ENCODE assay signal across 8 mouse cellular contexts in the genomic region with DNA sequence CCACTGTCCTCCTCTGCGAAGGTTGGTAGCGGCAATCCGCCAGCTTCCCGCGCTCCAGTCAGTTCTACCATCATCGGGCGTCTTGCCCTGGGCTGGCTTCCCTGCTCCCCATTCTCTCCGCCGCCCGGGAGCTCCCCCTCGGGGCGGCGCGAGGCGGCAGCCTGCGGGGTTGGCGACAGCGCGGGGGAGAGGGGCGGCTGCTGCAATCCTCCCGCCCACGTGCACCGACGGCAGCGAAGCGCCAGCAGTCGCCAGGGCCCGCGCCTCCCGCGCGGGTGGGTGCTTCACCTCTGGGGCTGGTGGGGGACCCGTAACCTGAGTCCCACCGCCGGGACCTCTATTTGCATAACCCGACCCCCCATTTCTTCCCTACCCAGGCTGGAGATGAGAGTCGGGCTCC. TPM values are rescaled to one million over a fixed set of nuclear protein-coding genes. Genes with fewer than 3 reads are reported as not detected.
DNase-seq lines count a peak whose midpoint lies in the region; ATAC-seq and TF ChIP-seq lines count a peak whose summit lies in the region.

A gene (plus strand): TSS at position 220 of the 400 bp plus-strand sequence.

- TF ChIP-seq EP300 in MEL (IDR thresholded peaks at IDR 0.05; ENCODE audit: low read depth in 1 of 2, low read length in 2 of 2): no peak
- TF ChIP-seq EP300 in liver, embryonic 14.5 days (IDR thresholded peaks at IDR 0.05; ENCODE audit: low read depth): no peak

- DNase-seq in layer of hippocampus, postnatal 10 days (ENCODE audit: low spot score in 2 of 2): peak; percentile 28 to 51
- DNase-seq in layer of hippocampus, postnatal 14 days (ENCODE audit: low spot score in 2 of 2): no peak
- no peak for DNase-seq in MEL (ENCODE audit: low read depth, low spot score)
- peak; percentile 24 to 28 for DNase-seq in heart, postnatal 36 days
- no peak for DNase-seq in liver, embryonic 14.5 days (ENCODE audit: low read depth in 3 of 3, low spot score in 3 of 3)
- DNase-seq in retina, embryonic 14.5 days (ENCODE audit: low spot score): peak; percentile 46

- H3K9ac ChIP-seq in MEL (ENCODE audit: control insufficient read depth, low read depth, low read length, poor library complexity, severe bottlenecking): peak within 1 kb of the TSS; percentile 55
- peak within 1 kb of the TSS; percentile 24 for H3K9ac ChIP-seq in embryonic facial prominence, embryonic 12.5 days
- no peak within 1 kb of the TSS for H3K9ac ChIP-seq in liver, embryonic 14.5 days (replicated peaks)

- H3K79me2 ChIP-seq in MEL (ENCODE audit: control insufficient read depth, insufficient read depth, low read length, poor library complexity): no peaks in the 10 kb centered on the region

- H3K4me1 ChIP-seq in MEL (ENCODE audit: control insufficient read depth in 1 of 2, insufficient read depth in 2 of 2, low read length in 2 of 2): peaks cover 0 to 3% of the 10 kb centered on the region in 2 experiments; a peak in 1 of 4 replicates
- H3K4me1 ChIP-seq in embryonic facial prominence, embryonic 12.5 days: peaks cover 27% of the 10 kb centered on the region
- H3K4me1 ChIP-seq in liver, embryonic 14.5 days (replicated peaks; ENCODE audit: control insufficient read depth in 2 of 2, insufficient read depth in 2 of 2, low read length in 1 of 2): no peaks in the 10 kb centered on the region

- H3K27me3 ChIP-seq in MEL (ENCODE audit: control insufficient read depth in 1 of 2, insufficient read depth in 2 of 2, low read length in 2 of 2): peaks cover 0 to 2% of the 10 kb centered on the region in 2 experiments; a peak in 1 of 4 replicates
- peaks cover 71% of the 10 kb centered on the region for H3K27me3 ChIP-seq in embryonic facial prominence, embryonic 12.5 days
- H3K27me3 ChIP-seq in liver, embryonic 14.5 days (ENCODE audit: control insufficient read depth, insufficient read depth, low read length): peaks cover 68% of the 10 kb centered on the region

- no peak for TF ChIP-seq CTCF in MEL (IDR thresholded peaks at IDR 0.05 in 2 of 3, conservative IDR thresholded peaks at IDR 0.05 in 1 of 3; ENCODE audit: control insufficient read depth in 1 of 3, insufficient read depth in 1 of 3, low read depth in 2 of 3, low read length in 3 of 3, poor library complexity in 1 of 3, severe bottlenecking in 1 of 3)
- no peak for TF ChIP-seq CTCF in liver, embryonic 14.5 days (IDR thresholded peaks at IDR 0.05; ENCODE audit: low read depth)

- H3K4me3 ChIP-seq in MEL (ENCODE audit: control insufficient read depth in 1 of 2, insufficient read depth in 1 of 2, low read depth in 2 of 2, low read length in 2 of 2): peak within 1 kb of the TSS; percentile 60 to 80
- H3K4me3 ChIP-seq in embryonic facial prominence, embryonic 12.5 days: peak within 1 kb of the TSS; percentile 54
- H3K4me3 ChIP-seq in liver, embryonic 14.5 days (ENCODE audit: insufficient read depth in 1 of 2, low read depth in 2 of 2, low read length in 2 of 2): peak within 1 kb of the TSS; percentile 19 to 69; a peak in 3 of 4 replicates

- no peak for ATAC-seq in embryonic facial prominence, embryonic 12.5 days (ENCODE audit: insufficient number of reproducible peaks, insufficient read depth, low FRiP score, low TSS enrichment)
- no peak for ATAC-seq in liver, embryonic 14.5 days (ENCODE audit: insufficient read depth)
- no peak; the same call in 1 of the 2 replicates for ATAC-seq in megakaryocyte progenitor cell, adult 5-6 weeks (replicated peaks; ENCODE audit: poor library complexity)

- peak within 1 kb of the TSS; percentile 98 for H3K4me2 ChIP-seq in embryonic facial prominence, embryonic 12.5 days (replicated peaks)
- H3K4me2 ChIP-seq in liver, embryonic 14.5 days (ENCODE audit: low read depth): peak within 1 kb of the TSS; percentile 76

- H3K27ac ChIP-seq in MEL (ENCODE audit: control insufficient read depth, low read depth, low read length): no peak within 1 kb of the TSS
- no peak within 1 kb of the TSS for H3K27ac ChIP-seq in embryonic facial prominence, embryonic 12.5 days
- no peak within 1 kb of the TSS for H3K27ac ChIP-seq in liver, embryonic 14.5 days

- H3K36me3 ChIP-seq in MEL (ENCODE audit: control insufficient read depth in 1 of 2, insufficient read depth in 2 of 2, low read length in 2 of 2): no peaks in the 10 kb centered on the region
- H3K36me3 ChIP-seq in embryonic facial prominence, embryonic 12.5 days: no peaks in the 10 kb centered on the region
- H3K36me3 ChIP-seq in liver, embryonic 14.5 days (replicated peaks; ENCODE audit: control insufficient read depth, insufficient read depth, low read depth): no peaks in the 10 kb centered on the region

- H3K9me3 ChIP-seq in MEL (replicated peaks; ENCODE audit: insufficient read depth, low read length): no peaks in the 10 kb centered on the region
- H3K9me3 ChIP-seq in embryonic facial prominence, embryonic 12.5 days: no peaks in the 10 kb centered on the region
- H3K9me3 ChIP-seq in liver, embryonic 14.5 days (ENCODE audit: control insufficient read depth, low read length): no peaks in the 10 kb centered on the region

- intact Hi-C loops in heart, postnatal 36 days (cut with DNase I): loop anchor here (5.0 to 10.0 kb wide), 2 partner anchors 112 to 450 kb away; no protein-coding TSS in a partner anchor

- TF ChIP-seq POLR2A in MEL (IDR thresholded peaks at IDR 0.05; ENCODE audit: control insufficient read depth in 1 of 2, insufficient read depth in 1 of 2, low read depth in 1 of 2, low read length in 2 of 2, poor library complexity in 1 of 2): no peak

- TF ChIP-seq RAD21 in MEL (IDR thresholded peaks at IDR 0.05; ENCODE audit: low read depth, low read length): no peak

- under 1% methylated on average over 37 of the region's 37 CpGs for WGBS in embryonic facial prominence, embryonic 12.5 days
- WGBS in liver, embryonic 14.5 days (ENCODE audit: insufficient replicate concordance): 1% methylated on average over 36 of the region's 37 CpGs

TF ChIP-seq in MEL, 35 proteins besides CTCF, POLR2A, EP300 and RAD21:
- TF ChIP-seq USF2 (IDR thresholded peaks at IDR 0.05; ENCODE audit: borderline replicate concordance in 1 of 2, insufficient read depth in 1 of 2, low read depth in 1 of 2, low read length in 2 of 2): no peak
- TF ChIP-seq GATA1 (IDR thresholded peaks at IDR 0.05; ENCODE audit: low read depth, low read length): no peak
- TF ChIP-seq MYB (IDR thresholded peaks at IDR 0.05; ENCODE audit: low read depth, low read length): no peak

RNA-seq across cellular contexts. Expression of the gene that starts here (rescaled TPM):
- 1 to 10 TPM; 3.2 to 4.2 TPM for total RNA-seq in layer of hippocampus, postnatal 10 days (2021)
- total RNA-seq in layer of hippocampus, postnatal 14 days (2021): 1 to 10 TPM; 2.0 to 2.7 TPM
- 0.13 and 0.23 TPM in 2 replicates for total RNA-seq in MEL (2012; rRNA removed)
- under 1 TPM in 1 of 2 experiments, not detected in 1; 0.24 TPM for polyA plus RNA-seq in MEL (2012; ENCODE audit: insufficient read depth in 1 of 2, insufficient read length in 2 of 2, low read depth in 1 of 2, low replicate concordance in 2 of 2, missing spikeins in 1 of 2)
- polyA plus RNA-seq in embryonic facial prominence, embryonic 12.5 days (2016; fragmentation: Nextera tagmentation; extraction: Ambion mirVana): 0.46 and 0.65 TPM in 2 replicates
- 1 to 10 TPM in 1 of 2 experiments, under 1 TPM in 1; 0.27 to 1.2 TPM for total RNA-seq in heart, postnatal 36 days (2021)
- polyA plus RNA-seq in liver, embryonic 14.5 days (2012; rRNA removed): 0.01 TPM in 2 replicates
- polyA plus RNA-seq in liver, embryonic 14.5 days (2014; fragmentation: Nextera tagmentation; extraction: Ambion mirVana): 0.10 TPM in 1 of 2 replicates, not detected in the other
- 0.84 and 1.1 TPM in 2 replicates for total RNA-seq in megakaryocyte progenitor cell, adult 5-6 weeks (2015)
- total RNA-seq in megakaryocyte progenitor cell, adult 5-6 weeks (2017): 1.9 and 2.2 TPM in 2 replicates

Comparison
In these comparisons a context has a peak if more than half of its experiments do, and no peak if none do; other contexts are left out.
1. DNase-seq: peak in layer of hippocampus, postnatal 10 days (2 of 2), heart, postnatal 36 days (2 of 2) and retina, embryonic 14.5 days (single experiment); none in layer of hippocampus, postnatal 14 days (0 of 2), MEL (single experiment) and liver, embryonic 14.5 days (0 of 3).
2. Peak in every context shown above with its lines, with median percentiles within 50 percentile points of each other: H3K4me3 ChIP-seq.